Mouse (Mus musculus) gastrocnemius, postnatal 4 days (tissue): ENCODE results near the gene Ano1. TPM values are rescaled to one million over a fixed set of nuclear protein-coding genes. Genes with fewer than 3 reads are reported as not detected.

ENCODE experiments used
- DNase-seq, 2 experiments: peaks; one replicate each; pipeline ENCODE4 v3.0.0; 2021 to 2022; ENCODE audit warnings: low spot score in 2 of 2, mixed read lengths in 2 of 2
- total RNA-seq, 2 experiments: library from RNA; stranded (reverse); gene quantifications; 2 replicates each; pipeline ENCODE4 v1.2.3; 2021

Gene Ano1
- total RNA-seq, 2 experiments from 2014 or later = 10.2 to 10.6 TPM

GRCm38 (mm10) chr7:144550811-144551210, 201.0 kb downstream of the Ano1 start:
- no peak for DNase-seq

- DNase-seq = no peak
Measured at GRCm38 (mm10) chr7:144549904-144550566, 201.7 kb downstream of the Ano1 start.

GRCm38 (mm10) chr7:144545231-144545630, 206.5 kb downstream of the Ano1 start:
- no peak for DNase-seq

GRCm38 (mm10) chr7:144541351-144541750, 210.4 kb downstream of the Ano1 start:
- DNase-seq = no peak

GRCm38 (mm10) chr7:144539146-144539545, 212.6 kb downstream of the Ano1 start:
- DNase-seq = no peak

Other genes with a start within 250 kb of the Ano1 start
- 10 to 100 TPM; 43.2 to 51.8 TPM for gene Ppfia1, start 198.2 kb downstream of the Ano1 start, total RNA-seq
- gene Fadd, start 169.5 kb downstream of the Ano1 start, total RNA-seq = 1 to 10 TPM; 7.4 to 7.6 TPM
- gene Fgf3, start 86.1 kb upstream of the Ano1 start, total RNA-seq = not detected
- gene Fgf4, start 95.4 kb upstream of the Ano1 start, total RNA-seq = under 1 TPM; 0.07 to 0.13 TPM
- not detected for gene Fgf15, start 144.6 kb upstream of the Ano1 start, total RNA-seq
- 10 to 100 TPM; 18.4 TPM for gene LTO1, start 163.1 kb upstream of the Ano1 start, total RNA-seq
- 10 to 100 TPM; 82.7 to 84.8 TPM for gene Ccnd1, start 188.0 kb upstream of the Ano1 start, total RNA-seq